Mouse (Mus musculus): ENCODE measurements around the gene Dnaic1. TPM values are rescaled to one million over a fixed set of nuclear protein-coding genes. Genes with fewer than 3 reads are reported as not detected.
"Not testable (repeated sequence)": the region's sequence is repeated elsewhere in the genome, so short reads cannot be mapped to it uniquely, and the experiment has no call there.

Gene Dnaic1
- polyA plus RNA-seq, 1 experiment from 2014 or later = 1.8 TPM

DNA sequence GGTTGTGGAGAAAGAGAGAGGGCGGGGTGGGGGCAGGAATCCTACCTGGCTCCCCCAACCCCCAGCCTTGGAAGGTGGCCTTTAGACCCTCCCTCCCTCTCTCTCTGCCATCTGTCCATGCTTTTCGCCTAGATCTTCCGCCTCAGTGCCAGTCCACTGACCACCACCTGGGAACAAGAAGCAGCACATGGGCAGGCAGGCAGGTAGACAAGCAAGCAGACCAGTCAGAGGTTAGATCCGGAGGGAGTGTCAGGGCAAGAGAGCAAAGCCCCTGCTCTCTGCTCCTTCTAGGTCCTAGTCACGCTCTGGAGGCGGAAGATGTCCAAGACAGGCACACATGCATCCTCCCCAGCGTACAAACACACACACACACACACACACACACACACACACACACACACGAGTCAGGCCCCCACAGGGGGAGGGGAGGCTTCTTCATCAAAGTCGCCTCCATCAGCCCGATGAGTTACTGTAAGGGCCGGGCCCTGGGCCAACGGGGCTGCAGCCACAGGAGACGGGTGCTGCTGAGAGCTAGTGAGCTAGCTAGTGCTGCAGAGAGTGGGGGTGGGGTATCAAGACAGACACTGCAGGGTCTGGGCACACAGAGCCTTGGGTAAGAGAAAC is 107.5 kb downstream of the Dnaic1 start:
- WGBS = 42% methylated on average over 13 of the region's 13 CpGs
- peaks cover 43 to 55% of the 10 kb centered on the region in 2 experiments for H3K4me1 ChIP-seq (ENCODE audit: control insufficient read depth in 2 of 2, insufficient read depth in 2 of 2, low read length in 2 of 2)
- peak; percentile 67 for ATAC-seq (ENCODE audit: insufficient number of reproducible peaks, insufficient read depth, low FRiP score, low read depth)
- H3K4me3 ChIP-seq (ENCODE audit: control insufficient read depth in 1 of 2, insufficient read depth in 1 of 2, low read depth in 1 of 2, low read length in 2 of 2) = no peak overlapping the region
- H3K27ac ChIP-seq (replicated peaks in 1 of 2; ENCODE audit: control insufficient read depth in 1 of 2, insufficient read depth in 1 of 2, low read depth in 2 of 2, low read length in 2 of 2) = peak overlapping the region; percentile 2 to 50; a peak in 3 of 4 replicates
- no peaks in the 10 kb centered on the region for H3K36me3 ChIP-seq (ENCODE audit: control insufficient read depth, insufficient read depth, low read length)
- H3K4me2 ChIP-seq (ENCODE audit: low read length) = no peak overlapping the region
- 0 out of 2 replicates have a peak overlapping the region, but pooled peaks have one; percentile 8 for H3K9ac ChIP-seq (ENCODE audit: low read length)
- no peaks in the 10 kb centered on the region for H3K9me3 ChIP-seq (ENCODE audit: control insufficient read depth, low read length)
- H3K27me3 ChIP-seq (ENCODE audit: control insufficient read depth, insufficient read depth, low read length) = peaks cover 11% of the 10 kb centered on the region

DNA sequence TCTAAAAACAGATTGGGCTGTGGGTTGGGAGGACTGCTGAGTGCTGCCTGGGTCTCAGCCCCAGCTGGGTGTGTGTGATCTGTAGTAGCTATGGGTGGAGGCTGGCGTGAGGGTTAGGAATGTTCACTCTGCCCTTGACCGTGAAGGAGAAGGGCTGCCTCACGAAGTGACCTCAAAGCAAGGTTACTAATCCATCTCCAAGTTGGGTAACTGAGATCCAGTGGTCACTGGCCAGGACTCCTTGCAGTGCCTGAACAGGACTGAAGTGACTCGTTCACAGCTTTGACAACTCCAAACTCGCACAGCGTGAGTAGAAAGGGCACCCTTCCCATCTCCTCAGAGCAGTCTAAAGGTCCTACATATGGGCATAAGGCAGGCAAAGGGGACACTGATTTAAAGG is 109.3 kb downstream of the Dnaic1 start:
- Histone ChIP-seq H3K27me3 (ENCODE audit: control insufficient read depth, insufficient read depth, low read length) (peaks cover 9% of the 10 kb centered on the region), H3K4me3 (ENCODE audit: control insufficient read depth in 1 of 2, insufficient read depth in 1 of 2, low read depth in 1 of 2, low read length in 2 of 2) (no peak overlapping the region), H3K4me2 (ENCODE audit: low read length) (no peak overlapping the region), H3K9me3 (ENCODE audit: control insufficient read depth, low read length) (no peaks in the 10 kb centered on the region), H3K4me1 (ENCODE audit: control insufficient read depth in 2 of 2, insufficient read depth in 2 of 2, low read length in 2 of 2) (peaks cover 33 to 55% of the 10 kb centered on the region in 2 experiments), H3K27ac (replicated peaks in 1 of 2; ENCODE audit: control insufficient read depth in 1 of 2, insufficient read depth in 1 of 2, low read depth in 2 of 2, low read length in 2 of 2) (no peak overlapping the region; a peak in 1 of 4 replicates), H3K9ac (ENCODE audit: low read length) (0 out of 2 replicates have a peak overlapping the region, but pooled peaks have one; percentile 25), H3K36me3 (ENCODE audit: control insufficient read depth, insufficient read depth, low read length) (no peaks in the 10 kb centered on the region)
- 42% methylated on average over 6 of the region's 6 CpGs for WGBS
- no peak for ATAC-seq (ENCODE audit: insufficient number of reproducible peaks, insufficient read depth, low FRiP score, low read depth)

DNA sequence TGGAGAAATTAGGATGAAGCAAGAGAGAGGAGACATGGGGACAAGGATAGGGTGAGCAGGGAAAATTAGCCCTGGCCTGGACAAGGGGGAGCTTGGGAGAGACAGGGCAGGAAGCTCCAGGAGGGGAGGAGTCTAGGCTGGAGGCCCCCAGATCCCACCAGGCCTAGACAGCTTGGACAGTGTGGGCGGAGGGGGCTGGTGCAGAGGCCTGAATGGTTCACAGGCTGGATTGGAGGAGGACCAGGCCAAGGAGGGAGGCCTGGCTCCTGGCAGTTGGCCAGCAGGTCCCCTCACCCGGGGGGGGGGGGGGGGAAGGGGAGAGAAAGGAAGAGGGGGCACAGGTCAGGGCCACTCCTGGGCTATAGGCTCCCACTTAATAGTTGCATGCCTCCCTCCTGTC is 109.7 kb downstream of the Dnaic1 start:
- WGBS = 67% methylated on average over 1 of the region's 2 CpGs
- peak; percentile 36; the same call in 1 of the 2 replicates for ATAC-seq (ENCODE audit: insufficient number of reproducible peaks, insufficient read depth, low FRiP score, low read depth)
- Histone ChIP-seq H3K4me1 (ENCODE audit: control insufficient read depth in 2 of 2, insufficient read depth in 2 of 2, low read length in 2 of 2) (peaks cover 33 to 55% of the 10 kb centered on the region in 2 experiments), H3K9ac (ENCODE audit: low read length) (peak overlapping the region; percentile 25; the same call in 1 of the 2 replicates), H3K9me3 (ENCODE audit: control insufficient read depth, low read length) (no peaks in the 10 kb centered on the region), H3K27ac (replicated peaks in 1 of 2; ENCODE audit: control insufficient read depth in 1 of 2, insufficient read depth in 1 of 2, low read depth in 2 of 2, low read length in 2 of 2) (no peak overlapping the region), H3K4me3 (ENCODE audit: control insufficient read depth in 1 of 2, insufficient read depth in 1 of 2, low read depth in 1 of 2, low read length in 2 of 2) (no peak overlapping the region), H3K36me3 (ENCODE audit: control insufficient read depth, insufficient read depth, low read length) (no peaks in the 10 kb centered on the region), H3K4me2 (ENCODE audit: low read length) (no peak overlapping the region), H3K27me3 (ENCODE audit: control insufficient read depth, insufficient read depth, low read length) (peaks cover 8% of the 10 kb centered on the region)

DNA sequence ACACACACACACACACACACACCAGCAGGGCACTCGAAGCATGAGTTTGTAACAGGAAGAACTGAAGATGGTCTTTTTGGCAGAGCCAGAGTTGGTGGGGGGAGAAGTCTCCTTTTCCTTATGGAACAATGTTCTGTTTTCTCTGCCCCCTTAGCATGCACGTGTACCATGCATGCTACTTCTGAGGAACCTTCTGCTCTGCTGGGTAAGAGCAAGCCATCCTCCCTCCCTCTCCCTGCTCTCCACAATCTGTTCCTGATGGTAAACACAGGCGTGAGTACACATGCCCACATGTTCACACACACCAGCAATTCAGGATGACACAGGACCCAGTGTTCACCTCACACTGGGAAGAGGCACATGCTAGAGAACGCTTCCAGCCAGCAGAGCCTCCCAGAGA is 111.6 kb downstream of the Dnaic1 start:
- no peak for ATAC-seq (ENCODE audit: insufficient number of reproducible peaks, insufficient read depth, low FRiP score, low read depth)
- Histone ChIP-seq H3K4me3 (ENCODE audit: control insufficient read depth in 1 of 2, insufficient read depth in 1 of 2, low read depth in 1 of 2, low read length in 2 of 2) (no peak overlapping the region), H3K27me3 (ENCODE audit: control insufficient read depth, insufficient read depth, low read length) (peaks cover 8% of the 10 kb centered on the region), H3K9ac (ENCODE audit: low read length) (no peak overlapping the region), H3K4me1 (ENCODE audit: control insufficient read depth in 2 of 2, insufficient read depth in 2 of 2, low read length in 2 of 2) (peaks cover 31 to 49% of the 10 kb centered on the region in 2 experiments), H3K4me2 (ENCODE audit: low read length) (no peak overlapping the region), H3K27ac (replicated peaks in 1 of 2; ENCODE audit: control insufficient read depth in 1 of 2, insufficient read depth in 1 of 2, low read depth in 2 of 2, low read length in 2 of 2) (no peak overlapping the region), H3K36me3 (ENCODE audit: control insufficient read depth, insufficient read depth, low read length) (no peaks in the 10 kb centered on the region), H3K9me3 (ENCODE audit: control insufficient read depth, low read length) (no peaks in the 10 kb centered on the region)
- 71% methylated on average over 4 of the region's 4 CpGs for WGBS

DNA sequence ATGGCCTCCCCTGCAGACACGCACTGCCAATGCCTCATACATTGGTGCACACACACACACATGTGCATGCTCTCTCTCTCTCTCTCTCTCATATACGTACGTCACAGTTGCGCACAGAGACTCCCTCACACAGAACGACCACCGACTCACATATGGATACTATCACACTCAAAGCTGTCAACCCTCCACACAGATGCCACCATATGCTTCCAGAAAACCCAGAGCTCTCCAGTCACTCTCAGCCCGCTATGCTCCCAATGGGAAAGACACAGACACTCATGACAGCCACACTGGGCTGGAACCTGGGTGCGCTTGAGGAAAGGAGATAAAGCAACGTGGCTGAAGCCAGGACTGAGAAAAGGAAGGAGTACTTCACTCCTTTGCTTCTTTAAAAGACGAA is 112.4 kb downstream of the Dnaic1 start:
- peaks cover 24 to 42% of the 10 kb centered on the region in 2 experiments for H3K4me1 ChIP-seq (ENCODE audit: control insufficient read depth in 2 of 2, insufficient read depth in 2 of 2, low read length in 2 of 2)
- no peak overlapping the region for H3K9ac ChIP-seq (ENCODE audit: low read length)
- H3K9me3 ChIP-seq (ENCODE audit: control insufficient read depth, low read length) = no peaks in the 10 kb centered on the region
- no peak overlapping the region for H3K4me2 ChIP-seq (ENCODE audit: low read length)
- WGBS = 61% methylated on average over 10 of the region's 10 CpGs
- H3K27ac ChIP-seq (replicated peaks in 1 of 2; ENCODE audit: control insufficient read depth in 1 of 2, insufficient read depth in 1 of 2, low read depth in 2 of 2, low read length in 2 of 2) = no peak overlapping the region
- no peaks in the 10 kb centered on the region for H3K36me3 ChIP-seq (ENCODE audit: control insufficient read depth, insufficient read depth, low read length)
- ATAC-seq (ENCODE audit: insufficient number of reproducible peaks, insufficient read depth, low FRiP score, low read depth) = no peak
- peaks cover 8% of the 10 kb centered on the region for H3K27me3 ChIP-seq (ENCODE audit: control insufficient read depth, insufficient read depth, low read length)
- H3K4me3 ChIP-seq (ENCODE audit: control insufficient read depth in 1 of 2, insufficient read depth in 1 of 2, low read depth in 1 of 2, low read length in 2 of 2) = no peak overlapping the region

DNA sequence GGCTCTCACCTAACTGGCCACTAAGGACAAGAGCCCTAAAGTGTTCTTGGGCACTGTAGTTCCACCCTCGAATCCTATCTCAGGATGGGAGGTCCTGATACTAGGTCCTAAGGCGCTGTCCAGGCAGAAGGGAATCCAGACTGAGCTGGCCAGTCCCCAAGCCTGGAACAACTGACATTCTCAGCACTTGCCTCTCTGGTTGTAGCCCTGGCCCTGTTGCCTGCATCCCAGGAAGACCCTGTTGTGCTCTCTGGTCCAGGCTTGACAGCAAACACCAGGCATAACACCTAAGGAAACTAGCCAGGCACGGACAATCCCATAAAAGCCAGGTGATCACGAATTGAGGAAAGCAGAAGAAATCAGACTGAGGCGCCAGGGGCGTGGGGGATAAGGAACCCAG is 113.2 kb downstream of the Dnaic1 start:
- no peak overlapping the region for H3K4me3 ChIP-seq (ENCODE audit: control insufficient read depth in 1 of 2, insufficient read depth in 1 of 2, low read depth in 1 of 2, low read length in 2 of 2)
- ATAC-seq (ENCODE audit: insufficient number of reproducible peaks, insufficient read depth, low FRiP score, low read depth) = no peak
- no peak overlapping the region; the same call in 1 of the 2 replicates for H3K4me2 ChIP-seq (ENCODE audit: low read length)
- no peaks in the 10 kb centered on the region for H3K9me3 ChIP-seq (ENCODE audit: control insufficient read depth, low read length)
- peak overlapping the region in 1 of 2 experiments; percentile 57; a peak in 1 of 4 replicates for H3K27ac ChIP-seq (replicated peaks in 1 of 2; ENCODE audit: control insufficient read depth in 1 of 2, insufficient read depth in 1 of 2, low read depth in 2 of 2, low read length in 2 of 2)
- 30% methylated on average over 6 of the region's 6 CpGs for WGBS
- no peak overlapping the region for H3K9ac ChIP-seq (ENCODE audit: low read length)
- H3K4me1 ChIP-seq (ENCODE audit: control insufficient read depth in 2 of 2, insufficient read depth in 2 of 2, low read length in 2 of 2) = peaks cover 15 to 33% of the 10 kb centered on the region in 2 experiments
- peaks cover 8% of the 10 kb centered on the region for H3K27me3 ChIP-seq (ENCODE audit: control insufficient read depth, insufficient read depth, low read length)
- no peaks in the 10 kb centered on the region for H3K36me3 ChIP-seq (ENCODE audit: control insufficient read depth, insufficient read depth, low read length)

DNA sequence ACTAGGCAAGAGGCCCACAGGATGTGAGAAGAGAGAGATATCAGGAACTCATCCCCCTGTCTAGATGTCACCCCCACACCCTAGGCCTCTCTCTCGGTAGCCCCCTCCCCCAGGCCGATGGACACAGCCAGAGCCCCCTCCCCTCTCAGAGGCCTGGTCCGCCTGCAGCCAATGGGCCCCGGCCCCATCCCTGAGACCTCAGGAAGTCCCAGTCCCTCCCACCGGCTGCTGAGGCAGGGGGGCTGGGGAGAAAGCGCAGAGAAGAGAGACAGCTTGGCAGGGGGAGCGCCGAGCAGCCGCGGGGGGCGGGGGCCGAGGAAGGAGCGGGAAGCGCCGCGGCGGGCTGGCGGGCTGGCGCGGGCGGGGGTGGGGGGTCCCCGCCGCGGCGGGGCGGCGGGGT is 113.7 kb downstream of the Dnaic1 start:
- Histone ChIP-seq H3K4me3 (ENCODE audit: control insufficient read depth in 1 of 2, insufficient read depth in 1 of 2, low read depth in 1 of 2, low read length in 2 of 2) (peak overlapping the region in 1 of 2 experiments; percentile 18; a peak in 1 of 4 replicates), H3K4me1 (ENCODE audit: control insufficient read depth in 2 of 2, insufficient read depth in 2 of 2, low read length in 2 of 2) (peaks cover 15 to 28% of the 10 kb centered on the region in 2 experiments), H3K4me2 (ENCODE audit: low read length) (peak overlapping the region; percentile 38; the same call in 1 of the 2 replicates)
- H3K27ac ChIP-seq (replicated peaks in 1 of 2; ENCODE audit: control insufficient read depth in 1 of 2, insufficient read depth in 1 of 2, low read depth in 2 of 2, low read length in 2 of 2); ATAC-seq (ENCODE audit: insufficient number of reproducible peaks, insufficient read depth, low FRiP score, low read depth); H3K9ac ChIP-seq (ENCODE audit: low read length); H3K36me3 ChIP-seq (ENCODE audit: control insufficient read depth, insufficient read depth, low read length); H3K9me3 ChIP-seq (ENCODE audit: control insufficient read depth, low read length); H3K27me3 ChIP-seq (ENCODE audit: control insufficient read depth, insufficient read depth, low read length): not testable (repeated sequence)
- WGBS = 0% methylated on average over 1 of the region's 27 CpGs

Measured in heart, embryonic 14.5 days (tissue).